Mouse (Mus musculus): ENCODE measurements at regions not wholly inside any gene's neighbourhood (a gene's known extent, or its start where the extent isn't known, plus 50 kb on each side); places are given as distances from the start of the nearest gene placed in this dataset.

GRCm38 (mm10) chr13:97617511-97618189, 142.8 kb downstream of the Gm10260 start:
- no peak for DNase-seq (ENCODE audit: low read depth, low spot score)

DNA sequence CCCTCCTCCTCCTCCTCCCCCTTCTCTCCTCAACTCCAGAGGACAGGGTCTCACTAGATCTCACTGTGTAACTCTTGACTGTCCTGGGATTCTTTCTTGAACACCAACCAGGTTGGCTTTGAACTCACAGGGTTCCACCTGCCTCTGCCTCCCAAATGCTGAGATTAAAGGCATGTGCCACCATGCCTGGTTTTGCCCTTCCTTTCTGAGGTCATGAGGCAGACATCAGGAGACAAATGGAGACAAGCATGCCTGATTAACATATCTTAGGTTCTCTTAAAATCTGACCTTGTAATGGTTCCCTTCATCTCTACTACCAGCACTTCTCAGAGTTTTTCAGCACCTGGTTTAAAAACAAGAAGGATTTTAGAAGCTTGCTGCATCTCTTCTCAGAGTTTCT, 143.5 kb downstream of the Gm10260 start:
- DNase-seq (ENCODE audit: low read depth, low spot score): no peak

DNA sequence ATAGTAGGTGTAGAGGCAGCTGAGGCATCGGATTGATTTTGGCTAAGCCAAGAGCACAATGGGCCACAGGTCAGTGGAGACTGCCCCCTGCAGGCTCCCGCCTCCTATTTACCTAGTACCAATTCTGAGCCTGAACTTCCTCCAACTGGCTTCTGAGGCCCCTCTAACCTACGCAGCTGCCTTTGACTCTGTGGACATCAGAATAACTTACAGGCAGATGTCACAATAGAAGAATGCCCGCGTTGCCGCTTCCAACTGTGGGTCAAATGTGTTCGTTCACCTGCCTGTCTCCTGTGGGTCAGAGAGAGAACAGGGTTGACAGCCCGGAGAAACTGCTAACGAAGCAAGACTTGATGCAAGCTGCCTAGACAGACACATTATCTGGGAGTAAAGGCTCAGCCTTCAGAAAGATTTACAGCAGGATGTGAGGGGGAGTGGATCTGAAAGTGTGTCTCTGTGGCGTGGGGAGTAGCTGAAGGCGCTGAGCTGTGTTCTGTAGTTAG, 153.2 kb downstream of the Gm10260 start:
- peak; percentile 85 for DNase-seq (ENCODE audit: low read depth, low spot score)

DNA sequence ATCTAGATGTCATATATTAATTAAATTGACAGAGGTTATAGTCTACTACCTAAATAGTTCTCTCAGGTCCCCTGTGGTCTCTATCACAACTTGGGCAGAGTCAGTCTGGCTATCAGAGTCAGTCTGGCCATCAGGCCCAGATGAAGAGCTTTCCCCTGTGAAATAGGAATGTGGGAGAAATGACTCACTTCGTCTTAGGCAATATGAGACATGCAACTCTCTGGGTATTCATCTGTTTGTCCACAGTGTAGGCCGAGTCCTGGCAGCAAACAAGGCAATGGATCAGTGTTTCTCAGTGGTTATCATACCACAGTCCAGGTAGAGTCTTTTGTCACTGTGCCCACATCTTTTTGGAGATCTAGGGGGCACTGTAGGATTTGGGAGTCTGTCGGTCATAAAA, 156.0 kb downstream of the Gm10260 start:
- peak; percentile 23 for DNase-seq (ENCODE audit: low read depth, low spot score)

DNA sequence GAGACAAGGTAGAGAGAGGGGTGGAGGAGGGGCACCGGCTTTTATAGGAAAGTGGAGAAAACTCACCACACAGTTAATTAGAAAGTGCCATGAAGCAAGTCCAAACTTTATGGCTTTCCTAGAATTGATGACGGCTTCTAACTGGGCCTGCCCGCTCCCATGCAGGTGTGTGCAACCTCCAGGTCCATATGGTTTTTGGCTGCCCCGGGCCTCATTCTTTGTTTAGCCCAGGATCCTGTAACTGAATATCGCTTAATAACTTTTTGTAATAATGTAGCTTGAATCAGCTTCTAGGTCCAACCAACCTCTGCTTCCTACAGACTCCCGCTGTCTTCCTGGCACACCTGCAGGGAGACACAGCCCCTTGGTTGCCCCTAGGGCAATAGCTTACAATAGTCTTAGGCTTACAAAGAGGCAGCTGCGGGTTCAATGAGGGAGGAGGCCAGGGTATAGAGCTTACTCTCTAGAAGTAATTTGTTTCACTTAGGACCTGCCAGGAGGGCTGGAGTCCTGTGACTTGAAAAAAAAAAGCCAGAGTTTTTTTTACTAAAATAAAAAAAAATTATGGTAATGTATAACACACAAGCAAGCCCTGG, 159.2 kb downstream of the Gm10260 start:
- no peak for DNase-seq (ENCODE audit: low read depth, low spot score)

GRCm38 (mm10) chr13:97600136-97600535, 160.3 kb downstream of the Gm10260 start:
- no peak for DNase-seq (ENCODE audit: low read depth, low spot score)

- peak; percentile 65 for DNase-seq (ENCODE audit: low read depth, low spot score)
These were observed 161.7 kb downstream of the Gm10260 start for GRCm38 (mm10) chr13:97598507-97599431.

DNA sequence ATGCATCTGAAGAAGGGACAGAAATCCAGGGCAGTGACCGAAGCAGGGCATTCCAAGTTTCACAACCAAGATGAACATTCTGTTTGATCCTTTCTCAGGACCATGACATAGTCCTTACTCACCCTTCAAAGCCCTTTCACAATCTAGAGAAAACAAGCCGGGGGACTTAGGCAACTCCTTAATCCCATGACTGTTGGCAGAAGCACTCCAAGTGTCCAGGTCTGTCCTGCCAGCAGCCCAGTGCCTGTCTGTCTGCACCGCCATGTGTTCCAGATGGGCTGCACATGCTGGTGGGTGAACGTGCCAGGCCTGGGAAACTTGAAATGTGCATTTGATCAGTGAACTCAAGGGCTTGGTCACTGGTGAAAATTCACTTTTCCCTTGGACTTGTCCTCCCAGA, 165.6 kb downstream of the Gm10260 start:
- DNase-seq (ENCODE audit: low read depth, low spot score): no peak

- DNase-seq (ENCODE audit: low read depth, low spot score): no peak
These were observed 170.8 kb downstream of the Gm10260 start for GRCm38 (mm10) chr13:97589626-97590025.

- no peak for DNase-seq (ENCODE audit: low read depth, low spot score)
These were observed 172.3 kb downstream of the Gm10260 start for GRCm38 (mm10) chr13:97588085-97588484.

DNA sequence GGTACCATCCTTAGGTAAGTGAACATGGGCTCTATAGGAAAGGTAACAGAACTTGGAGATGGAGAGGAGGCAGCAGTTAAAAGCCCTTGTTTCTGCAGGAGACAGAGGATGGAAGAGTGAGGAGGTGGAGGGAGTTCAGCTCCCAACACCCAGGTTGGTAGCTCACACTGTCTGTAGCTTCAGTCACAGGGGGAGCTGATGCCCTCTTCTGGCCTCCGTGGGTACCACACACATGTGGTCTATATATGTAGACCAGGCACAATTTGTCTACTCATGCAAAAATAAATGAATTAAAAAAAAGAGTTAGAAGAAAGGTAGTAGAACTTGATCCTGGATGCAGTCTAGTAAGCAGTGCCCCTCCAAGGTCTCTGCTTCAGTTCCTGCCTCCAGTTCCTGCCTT, 173.3 kb downstream of the Gm10260 start:
- DNase-seq (ENCODE audit: low read depth, low spot score): no peak

- DNase-seq (ENCODE audit: low read depth, low spot score): no peak
These were observed 176.4 kb downstream of the Gm10260 start for GRCm38 (mm10) chr13:97584045-97584444.

DNA sequence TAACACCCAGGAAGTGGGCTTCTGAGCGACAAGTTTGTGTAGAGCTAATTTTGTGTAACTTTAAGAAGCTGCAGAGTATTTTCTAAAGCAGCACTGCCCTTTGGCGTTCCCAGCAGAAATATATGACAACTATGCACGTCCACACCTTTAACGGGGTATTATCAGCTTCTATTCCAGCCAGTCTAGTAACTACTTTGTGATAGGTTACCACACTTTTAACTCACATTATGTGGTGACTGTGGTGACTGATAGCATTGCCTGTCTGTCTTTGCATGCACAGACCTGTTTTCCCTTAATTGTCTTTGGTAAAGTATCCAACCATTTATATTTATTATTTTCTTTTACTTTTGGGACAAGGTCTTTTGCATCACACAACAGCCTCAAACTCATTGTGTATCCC, 179.1 kb downstream of the Gm10260 start:
- DNase-seq (ENCODE audit: low read depth, low spot score): no peak

DNA sequence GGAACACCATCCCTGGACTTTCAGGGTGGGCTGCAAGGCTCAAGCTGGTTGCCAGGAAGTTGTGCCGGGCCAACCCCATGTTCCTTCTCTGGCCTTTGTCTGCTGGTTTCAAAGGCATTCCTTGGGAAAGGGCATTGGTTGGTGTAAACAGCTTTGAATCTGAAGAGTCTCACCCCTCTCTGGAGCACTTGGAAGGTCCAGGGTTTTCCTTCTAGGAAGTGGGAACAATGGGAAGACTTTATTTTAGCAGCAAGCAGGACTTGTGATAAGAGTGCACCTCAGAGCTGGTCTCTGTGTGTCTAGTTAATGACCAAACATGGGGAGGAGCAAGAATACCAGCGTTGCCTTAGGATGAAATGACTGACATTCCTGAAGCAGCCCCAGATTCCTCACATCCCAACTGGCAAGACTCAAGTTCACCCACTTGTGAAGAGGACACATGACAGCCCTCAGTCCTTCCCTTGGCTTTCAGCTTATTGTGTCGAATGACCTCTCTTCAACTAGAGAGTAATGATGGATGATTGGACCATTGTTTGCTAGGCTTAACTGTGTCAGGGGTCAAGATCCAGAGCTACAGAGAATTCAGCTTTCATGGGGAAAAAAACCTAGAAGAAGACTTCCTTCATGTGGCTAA, 180.1 kb downstream of the Gm10260 start:
- no peak for DNase-seq (ENCODE audit: low read depth, low spot score)

- DNase-seq (ENCODE audit: low read depth, low spot score): no peak
These were observed 181.8 kb downstream of the Gm10260 start for GRCm38 (mm10) chr13:97578595-97578994.

DNA sequence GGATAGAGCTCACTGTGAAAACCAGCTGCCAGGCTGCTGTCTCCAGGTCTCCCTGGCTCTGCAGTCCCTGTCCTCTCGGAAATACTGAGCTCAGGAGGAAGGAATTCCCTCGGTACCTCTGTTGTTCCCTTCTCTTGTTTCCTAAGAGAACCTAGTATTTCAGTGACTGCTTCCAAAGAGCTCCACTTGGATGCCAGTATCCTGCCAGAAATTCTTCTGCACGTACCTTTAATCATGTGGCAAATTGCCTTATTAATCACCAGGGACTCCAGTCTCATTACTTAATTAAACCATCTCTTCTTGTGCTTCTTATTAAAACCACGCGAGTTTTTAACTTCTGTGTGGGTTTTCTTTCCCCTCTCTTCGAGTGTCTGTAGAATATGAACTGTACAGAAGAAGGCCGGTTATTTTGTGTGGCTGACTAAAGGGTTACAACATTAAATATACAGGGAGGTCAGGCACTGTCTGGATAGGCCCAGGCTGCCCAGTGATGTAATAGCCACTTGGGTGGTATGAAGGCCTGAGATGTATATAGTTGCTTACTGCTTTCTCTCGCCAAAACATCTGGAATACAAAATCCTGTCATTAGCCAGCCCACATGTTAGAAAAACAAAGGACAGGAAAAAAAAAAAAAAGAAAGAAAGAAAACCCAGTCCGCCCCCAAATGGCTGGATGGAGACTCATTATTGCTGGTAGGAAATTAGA, 183.2 kb downstream of the Gm10260 start:
- DNase-seq (ENCODE audit: low read depth, low spot score): no peak

DNA sequence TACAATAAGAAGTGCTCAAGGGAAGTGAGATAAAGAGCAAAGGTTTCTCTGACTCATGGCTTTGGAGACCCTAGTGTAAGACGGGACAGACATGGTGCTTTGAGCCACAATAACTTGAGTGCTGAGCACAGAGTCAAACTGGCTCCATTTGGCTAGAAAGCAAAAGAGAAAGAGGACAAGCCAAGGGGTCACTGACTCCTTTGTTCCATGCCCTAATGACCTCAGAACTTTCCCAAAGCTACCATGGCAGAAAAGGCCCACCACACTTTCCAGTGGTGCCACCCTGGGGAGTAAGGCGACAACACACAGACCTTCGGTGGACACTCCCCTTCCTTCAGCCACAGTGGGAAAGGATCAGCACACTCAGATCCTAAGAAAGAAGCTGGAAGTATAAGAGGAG, 186.8 kb downstream of the Gm10260 start:
- DNase-seq (ENCODE audit: low read depth, low spot score): no peak

GRCm38 (mm10) chr13:97572352-97572751, 188.1 kb downstream of the Gm10260 start:
- DNase-seq (ENCODE audit: low read depth, low spot score): no peak

DNA sequence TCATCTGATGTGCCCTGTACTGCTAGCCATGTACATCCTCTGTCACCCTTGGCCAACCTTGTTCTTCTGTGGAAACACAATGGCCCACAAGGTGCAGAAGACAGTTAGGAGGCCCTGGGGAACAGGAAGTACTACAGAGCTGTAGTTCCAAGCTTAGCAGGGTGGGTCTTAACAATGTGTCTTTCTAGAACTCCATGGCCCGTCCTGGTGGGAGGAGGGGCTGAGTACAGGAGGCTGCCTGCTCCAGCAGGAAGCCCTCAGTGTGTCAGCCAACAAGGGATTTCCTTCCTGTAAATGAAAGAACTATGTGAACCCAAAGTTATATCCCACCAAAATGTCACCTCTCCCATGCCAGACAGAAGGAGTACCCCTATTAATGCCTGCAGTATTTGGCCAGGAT, 190.4 kb downstream of the Gm10260 start:
- DNase-seq (ENCODE audit: low read depth, low spot score): no peak

- DNase-seq (ENCODE audit: low read depth, low spot score): no peak
These were observed 192.8 kb downstream of the Gm10260 start for GRCm38 (mm10) chr13:97567632-97568031.

DNA sequence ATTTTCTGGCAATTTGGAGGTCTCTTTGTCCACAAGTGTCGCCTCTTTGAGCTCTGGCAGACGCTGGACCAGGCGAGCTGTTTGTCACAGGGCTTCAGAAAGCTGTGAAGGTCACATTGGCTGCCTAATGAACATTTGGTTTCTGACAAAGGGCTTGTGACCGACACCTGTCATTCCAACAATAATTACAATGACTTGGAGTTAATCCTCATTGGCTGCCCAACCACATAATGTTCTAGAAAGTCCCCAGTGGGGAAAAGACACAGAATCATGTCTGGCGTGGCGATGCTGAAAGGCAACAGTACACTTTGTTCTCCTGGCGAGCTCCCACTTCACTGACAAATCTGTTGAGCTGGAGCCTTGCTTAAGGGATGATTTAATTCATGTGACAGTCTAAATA, 194.4 kb downstream of the Gm10260 start:
- DNase-seq (ENCODE audit: low read depth, low spot score): peak; percentile 75

All from brain, adult 2 months (tissue).